Mouse (Mus musculus) right cerebral cortex, postnatal 4 days (tissue): Measurements from ENCODE around the gene Rgsl1.
"Not testable (repeated sequence)": the region's sequence is repeated elsewhere in the genome, so short reads cannot be mapped to it uniquely, and the experiment has no call there.

ENCODE experiments used
- DNase-seq: peaks from one replicate; pipeline ENCODE4 v3.0.0-alpha.2; 2022

Gene Rgsl1

GRCm38 (mm10) chr1:153770776-153771167 lies 73.2 kb downstream of the Rgsl1 start:
- no peak for DNase-seq

- no peak for DNase-seq
Measured at GRCm38 (mm10) chr1:153769998-153770775, 73.8 kb downstream of the Rgsl1 start.

- not testable (repeated sequence) for DNase-seq
Measured at GRCm38 (mm10) chr1:153769571-153769970, 74.4 kb downstream of the Rgsl1 start.

- no peak for DNase-seq
Measured at GRCm38 (mm10) chr1:153768465-153768864, 75.5 kb downstream of the Rgsl1 start.

GRCm38 (mm10) chr1:153767281-153767680 lies 76.7 kb downstream of the Rgsl1 start:
- no peak for DNase-seq

- DNase-seq: no peak
Measured at GRCm38 (mm10) chr1:153766298-153766697, 77.6 kb downstream of the Rgsl1 start.

GRCm38 (mm10) chr1:153764136-153764535 lies 79.8 kb downstream of the Rgsl1 start:
- no peak for DNase-seq

- no peak for DNase-seq
Measured at GRCm38 (mm10) chr1:153753725-153754464, 90.0 kb downstream of the Rgsl1 start.

GRCm38 (mm10) chr1:153752521-153752920 lies 91.4 kb downstream of the Rgsl1 start:
- no peak for DNase-seq

GRCm38 (mm10) chr1:153751763-153752301 lies 92.1 kb downstream of the Rgsl1 start:
- no peak for DNase-seq

- DNase-seq: no peak
Measured at GRCm38 (mm10) chr1:153750054-153750453, 93.9 kb downstream of the Rgsl1 start.

GRCm38 (mm10) chr1:153749211-153749801 lies 94.6 kb downstream of the Rgsl1 start, which contains the start of gene Rnasel:
Rnasel (plus strand) TSS chr1:153749426.
- DNase-seq: peak; percentile 73

GRCm38 (mm10) chr1:153748549-153748948 lies 95.4 kb downstream of the Rgsl1 start:
- DNase-seq: peak; percentile 46

- DNase-seq: no peak
Measured at GRCm38 (mm10) chr1:153747861-153748530, 95.9 kb downstream of the Rgsl1 start.

- peak; percentile 74 for DNase-seq
Measured at GRCm38 (mm10) chr1:153746728-153747127, 97.2 kb downstream of the Rgsl1 start.

GRCm38 (mm10) chr1:153746119-153746670 lies 97.7 kb downstream of the Rgsl1 start:
- no peak for DNase-seq

- DNase-seq: peak; percentile 94
Measured at GRCm38 (mm10) chr1:153742374-153743155, 101.4 kb downstream of the Rgsl1 start.

GRCm38 (mm10) chr1:153741551-153742316 lies 102.2 kb downstream of the Rgsl1 start:
- DNase-seq: no peak

GRCm38 (mm10) chr1:153740775-153741400 lies 103.1 kb downstream of the Rgsl1 start:
- no peak for DNase-seq

- peak; percentile 78 for DNase-seq
Measured at GRCm38 (mm10) chr1:153740145-153740544, 103.8 kb downstream of the Rgsl1 start, which contains the start of gene Rgs16. Rgs16 (plus strand) TSS chr1:153740349.
